Mouse (Mus musculus) MEL (cell line): ENCODE measurements around the gene Fsip1.

Experiments used
- CTCF ChIP-seq, 3 experiments: IDR thresholded peaks in 2 of 3; conservative IDR thresholded peaks in 1 of 3; 2 replicates each; pipeline ENCODE4 v1.5.1; 2011 to 2012; ENCODE audit warnings: low read length in 3 of 3, low read depth in 2 of 3, mild to moderate bottlenecking in 2 of 3, improper control_type of control experiment in 1 of 3, inconsistent platforms in 1 of 3, mixed read lengths in 1 of 3, moderate library complexity in 1 of 3; ENCODE audit not compliant: control insufficient read depth in 1 of 3, insufficient read depth in 1 of 3, poor library complexity in 1 of 3, severe bottlenecking in 1 of 3
- E2F4 ChIP-seq: IDR thresholded peaks from 2 replicates; pipeline ENCODE4 v1.6.1; 2011; ENCODE audit warnings: low read depth, low read length, improper control_type of control experiment, borderline replicate concordance
- EP300 ChIP-seq, 2 experiments: IDR thresholded peaks; 2 replicates each; pipeline ENCODE4 v1.6.1; 2011; ENCODE audit warnings: improper control_type of control experiment in 2 of 2, low read length in 2 of 2, low read depth in 1 of 2, mild to moderate bottlenecking in 1 of 2
- HCFC1 ChIP-seq: IDR thresholded peaks from 2 replicates; pipeline ENCODE4 v1.6.1; 2012; ENCODE audit warnings: low read depth, mild to moderate bottlenecking, inconsistent platforms, low read length, improper control_type of control experiment, moderate library complexity
- JUND ChIP-seq: IDR thresholded peaks from 2 replicates; pipeline ENCODE4 v1.6.1; 2011; ENCODE audit warnings: low read depth, mild to moderate bottlenecking, improper control_type of control experiment, low read length
- POLR2A ChIP-seq, 2 experiments: IDR thresholded peaks; 2 replicates each; pipeline ENCODE4 v1.6.1; 2011 to 2012; ENCODE audit warnings: low read length in 2 of 2, mild to moderate bottlenecking in 2 of 2, control low read depth in 1 of 2, improper control_type of control experiment in 1 of 2, low read depth in 1 of 2, moderate library complexity in 1 of 2; ENCODE audit not compliant: control insufficient read depth in 1 of 2, insufficient read depth in 1 of 2, poor library complexity in 1 of 2
- TCF12 ChIP-seq: IDR thresholded peaks from 2 replicates; pipeline ENCODE4 v1.6.1; 2014; ENCODE audit warnings: low read depth, mild to moderate bottlenecking, inconsistent platforms, low read length, improper control_type of control experiment, moderate library complexity
- USF1 ChIP-seq: IDR thresholded peaks from 2 replicates; pipeline ENCODE4 v1.6.1; 2014; ENCODE audit warnings: low read depth, mild to moderate bottlenecking, inconsistent platforms, low read length, improper control_type of control experiment, moderate library complexity
- USF2 ChIP-seq, 2 experiments: IDR thresholded peaks; 2 replicates each; pipeline ENCODE4 v1.6.1; 2011 to 2012; ENCODE audit warnings: improper control_type of control experiment in 2 of 2, low read length in 2 of 2, borderline replicate concordance in 1 of 2, inconsistent platforms in 1 of 2, low read depth in 1 of 2, mild to moderate bottlenecking in 1 of 2; ENCODE audit not compliant: insufficient read depth in 1 of 2
- ZNF384 ChIP-seq: IDR thresholded peaks from 2 replicates; pipeline ENCODE4 v1.6.1; 2012; ENCODE audit warnings: low read depth, mild to moderate bottlenecking, inconsistent platforms, low read length, improper control_type of control experiment

GRCm38 (mm10) chr2:118208651-118209050 is 48.1 kb downstream of the Fsip1 start:
- no peak for TF ChIP-seq CTCF (IDR thresholded peaks at IDR 0.05 in 2 of 3, conservative IDR thresholded peaks at IDR 0.05 in 1 of 3; ENCODE audit: control insufficient read depth in 1 of 3, insufficient read depth in 1 of 3, low read depth in 2 of 3, low read length in 3 of 3, poor library complexity in 1 of 3, severe bottlenecking in 1 of 3)
- TF ChIP-seq POLR2A (IDR thresholded peaks at IDR 0.05; ENCODE audit: control insufficient read depth in 1 of 2, insufficient read depth in 1 of 2, low read depth in 1 of 2, low read length in 2 of 2, poor library complexity in 1 of 2), result no peak
- no peak for TF ChIP-seq ZNF384
- TF ChIP-seq E2F4, result no peak
- no peak for TF ChIP-seq EP300 (IDR thresholded peaks at IDR 0.05; ENCODE audit: low read depth in 1 of 2, low read length in 2 of 2)
- no peak for TF ChIP-seq TCF12
- no peak for TF ChIP-seq JUND
- TF ChIP-seq USF1, result no peak
- TF ChIP-seq HCFC1, result no peak
- no peak for TF ChIP-seq USF2 (IDR thresholded peaks at IDR 0.05; ENCODE audit: borderline replicate concordance in 1 of 2, insufficient read depth in 1 of 2, low read depth in 1 of 2, low read length in 2 of 2)
